Mouse (Mus musculus): ENCODE measurements around the gene Wrap73. TPM values are rescaled to one million over a fixed set of nuclear protein-coding genes. Genes with fewer than 3 reads are reported as not detected.
A peak's percentile ranks its signal among the peaks of the same experiment; 100 is the strongest.

Wrap73 gene
- total and polyA plus RNA-seq, 3 experiments: 32.1 to 77.6 (median 49.3) TPM

GRCm38 (mm10) chr4:154093210-154093609, 49.0 kb upstream of the Wrap73 start:
- peaks cover 56 to 77% of the 10 kb centered on the region in 2 experiments for H3K36me3 ChIP-seq (replicated peaks in 1 of 2; ENCODE audit: control insufficient read depth in 1 of 2, insufficient read depth in 1 of 2, low read length in 1 of 2)
- H3K9ac ChIP-seq (ENCODE audit: insufficient read depth, low read depth): no peak overlapping the region
- no peak overlapping the region for H3K27ac ChIP-seq (ENCODE audit: insufficient read depth, low read depth)
- dilution Hi-C loops (cut with MboI; ENCODE audit: extremely low pct_ligation_motif_present, extremely low pct_unique_long_range_greater_than_20kb, low sequenced_read_pairs): no loop called here
- H3K9me3 ChIP-seq (replicated peaks; ENCODE audit: low read length): no peaks in the 10 kb centered on the region
- TF ChIP-seq MAZ (IDR thresholded peaks at IDR 0.05; ENCODE audit: low read depth, low read length): peak; percentile 89
- no peak for TF ChIP-seq PAX5 (IDR thresholded peaks at IDR 0.05; ENCODE audit: low read length)
- TF ChIP-seq IRF4 (IDR thresholded peaks at IDR 0.05; ENCODE audit: low read depth, low read length): peak; percentile 54; the same call in 1 of the 2 replicates
- TF ChIP-seq CTCF (conservative IDR thresholded peaks at IDR 0.05 in 1 of 2, IDR thresholded peaks at IDR 0.05 in 1 of 2; ENCODE audit: low read depth in 2 of 2, low read length in 2 of 2): peak; percentile 36 to 75; a peak in 3 of 4 replicates
- TF ChIP-seq RAD21 (IDR thresholded peaks at IDR 0.05; ENCODE audit: low read depth, low read length): peak; percentile 48
- TF ChIP-seq HCFC1 (IDR thresholded peaks at IDR 0.05; ENCODE audit: low read depth, low read length): no peak
- TF ChIP-seq MAX (IDR thresholded peaks at IDR 0.05; ENCODE audit: low read length): no peak
- no peak for TF ChIP-seq E2F4 (IDR thresholded peaks at IDR 0.05; ENCODE audit: insufficient replicate concordance, low read depth, low read length)
- TF ChIP-seq ETS1 (conservative IDR thresholded peaks at IDR 0.05; ENCODE audit: low read depth, low read length): no peak
- peak; percentile 65 for TF ChIP-seq SMC3 (IDR thresholded peaks at IDR 0.05; ENCODE audit: low read depth, low read length)
- H3K27me3 ChIP-seq (replicated peaks): no peaks in the 10 kb centered on the region
- DNase-seq (ENCODE audit: extremely low read depth): peak; percentile 51
- peaks cover 37 to 92% of the 10 kb centered on the region in 2 experiments for H3K4me1 ChIP-seq (ENCODE audit: control insufficient read depth in 1 of 2, insufficient read depth in 2 of 2)
- H3K4me3 ChIP-seq (replicated peaks in 1 of 3; ENCODE audit: low read depth in 2 of 3, low read length in 2 of 3, poor library complexity in 1 of 3): no peak overlapping the region
- in situ Hi-C loops (cut with MboI; ENCODE audit: low pct_ligation_motif_present, low pct_unique_long_range_greater_than_20kb, low sequenced_read_pairs): no loop called here
- H3K79me2 ChIP-seq (replicated peaks; ENCODE audit: control insufficient read depth, extremely low read depth, insufficient read depth, poor library complexity, severe bottlenecking): no peaks in the 10 kb centered on the region; the same call in 1 of the 2 replicates
- no peak overlapping the region for H3K4me2 ChIP-seq (ENCODE audit: insufficient read depth, low read depth, poor library complexity, severe bottlenecking)

GRCm38 (mm10) chr4:154096111-154096510, 46.1 kb upstream of the Wrap73 start:
- no peaks in the 10 kb centered on the region; the same call in 1 of the 2 replicates for H3K79me2 ChIP-seq (replicated peaks; ENCODE audit: control insufficient read depth, extremely low read depth, insufficient read depth, poor library complexity, severe bottlenecking)
- no peak overlapping the region for H3K4me2 ChIP-seq (ENCODE audit: insufficient read depth, low read depth, poor library complexity, severe bottlenecking)
- dilution Hi-C loops (cut with MboI; ENCODE audit: extremely low pct_ligation_motif_present, extremely low pct_unique_long_range_greater_than_20kb, low sequenced_read_pairs) (no loop called here), in situ Hi-C loops (cut with MboI; ENCODE audit: low pct_ligation_motif_present, low pct_unique_long_range_greater_than_20kb, low sequenced_read_pairs) (no loop called here)
- no peak for TF ChIP-seq JUN (IDR thresholded peaks at IDR 0.05; ENCODE audit: insufficient read depth, low read depth, low read length)
- no peak for TF ChIP-seq E2F4 (IDR thresholded peaks at IDR 0.05; ENCODE audit: insufficient replicate concordance, low read depth, low read length)
- no peak for TF ChIP-seq PAX5 (IDR thresholded peaks at IDR 0.05; ENCODE audit: low read length)
- TF ChIP-seq MAX (IDR thresholded peaks at IDR 0.05; ENCODE audit: low read length): no peak
- TF ChIP-seq SIN3A (IDR thresholded peaks at IDR 0.05; ENCODE audit: low read length): no peak
- TF ChIP-seq USF1 (IDR thresholded peaks at IDR 0.05; ENCODE audit: low read depth, low read length): no peak
- TF ChIP-seq MAFK (IDR thresholded peaks at IDR 0.05; ENCODE audit: insufficient replicate concordance, low read length): no peak
- H3K27me3 ChIP-seq (replicated peaks): no peaks in the 10 kb centered on the region
- H3K4me1 ChIP-seq (ENCODE audit: control insufficient read depth in 1 of 2, insufficient read depth in 2 of 2): peaks cover 26 to 81% of the 10 kb centered on the region in 2 experiments
- H3K27ac ChIP-seq (ENCODE audit: insufficient read depth, low read depth): no peak overlapping the region
- H3K36me3 ChIP-seq (replicated peaks in 1 of 2; ENCODE audit: control insufficient read depth in 1 of 2, insufficient read depth in 1 of 2, low read length in 1 of 2): peaks cover 74 to 87% of the 10 kb centered on the region in 2 experiments
- H3K9me3 ChIP-seq (replicated peaks; ENCODE audit: low read length): no peaks in the 10 kb centered on the region
- H3K4me3 ChIP-seq (replicated peaks in 1 of 3; ENCODE audit: low read depth in 2 of 3, low read length in 2 of 3, poor library complexity in 1 of 3): no peak overlapping the region
- DNase-seq (ENCODE audit: extremely low read depth): no peak
- no peak overlapping the region for H3K9ac ChIP-seq (ENCODE audit: insufficient read depth, low read depth)
